Mouse (Mus musculus) adrenal gland, postnatal 36 days (tissue): Measurements from ENCODE around the gene Csnk2a1. TPM values are rescaled to one million over a fixed set of nuclear protein-coding genes. Genes with fewer than 3 reads are reported as not detected.
A peak's percentile ranks its signal among the peaks of the same experiment; 100 is the strongest.
"Not testable (repeated sequence)": the region's sequence is repeated elsewhere in the genome, so short reads cannot be mapped to it uniquely, and the experiment has no call there.

Source experiments
- DNase-seq, 2 experiments: peaks; one replicate each; pipeline ENCODE4 v3.0.0; 2021; ENCODE audit warnings: mixed read lengths in 1 of 2
- long read RNA-seq, 2 experiments: library from polyadenylated mRNA; stranded (forward); transcript quantifications; one replicate each; pipeline ENCODE4 v2.0.0; 2021; ENCODE audit warnings: borderline sequencing depth in 2 of 2
- total RNA-seq, 2 experiments: library from RNA; stranded (reverse); gene quantifications; 2 replicates each; pipeline ENCODE4 v1.2.3; 2021

The Csnk2a1 gene
- total RNA-seq: 100 to 1,000 TPM in 1 of 2 experiments, 10 to 100 TPM in 1; 97.8 to 105 TPM
- long read RNA-seq, experiment 1, full-length matches to known transcripts: 8 of 23 reads
- long read RNA-seq, experiment 1, partial matches to known transcripts: 4 of 23 reads
- long read RNA-seq, experiment 1, other reads (novel, unspliced or antisense): 11 of 23 reads
- long read RNA-seq, experiment 2, full-length matches to known transcripts: 1 of 7 reads
- long read RNA-seq, experiment 2, partial matches to known transcripts: 0 of 7 reads
- long read RNA-seq, experiment 2, other reads (novel, unspliced or antisense): 6 of 7 reads

DNA sequence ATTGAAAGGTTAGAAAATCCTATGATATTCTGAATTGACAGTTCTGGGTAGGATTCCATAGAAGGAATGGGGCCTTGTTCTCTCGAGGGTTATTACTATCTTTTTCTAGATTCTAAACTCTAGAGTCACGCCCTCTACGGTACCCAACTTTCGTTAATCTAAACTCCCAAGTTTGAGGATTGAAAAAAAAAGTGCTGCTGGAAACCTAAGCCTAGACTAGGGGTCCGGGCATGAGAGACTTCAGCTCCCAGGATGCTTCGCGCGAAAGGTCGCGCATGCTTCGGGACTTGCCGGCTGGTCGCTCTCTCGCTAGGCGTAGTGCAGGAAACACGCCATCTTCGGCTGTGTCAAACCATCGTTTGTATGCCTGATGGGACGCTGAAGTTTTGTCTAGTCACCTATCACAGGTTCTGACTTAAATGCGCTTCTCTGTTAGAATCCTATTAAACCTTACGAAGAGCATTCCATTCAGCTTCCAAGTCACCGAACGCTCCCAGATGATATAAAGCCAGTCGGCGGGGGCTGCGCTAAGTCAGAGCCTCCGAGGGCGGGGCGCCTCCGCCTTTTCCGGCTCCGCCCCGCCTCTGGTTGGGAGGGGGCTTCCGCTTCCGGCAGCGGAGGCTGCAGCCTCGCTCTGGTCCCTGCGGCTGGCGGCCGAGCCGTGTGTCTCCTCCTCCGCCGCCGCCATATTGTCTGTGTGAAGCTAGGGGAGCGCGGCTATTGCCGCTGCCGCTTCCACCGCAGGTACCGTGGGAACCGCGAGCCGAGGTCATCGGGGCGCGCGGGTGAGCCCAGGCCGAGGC lies at the start of gene Csnk2a1:
Gene Csnk2a1 (plus strand): TSS at position 592 of the 803 bp plus-strand sequence.
- peak; percentile 93 to 96 for DNase-seq

DNA sequence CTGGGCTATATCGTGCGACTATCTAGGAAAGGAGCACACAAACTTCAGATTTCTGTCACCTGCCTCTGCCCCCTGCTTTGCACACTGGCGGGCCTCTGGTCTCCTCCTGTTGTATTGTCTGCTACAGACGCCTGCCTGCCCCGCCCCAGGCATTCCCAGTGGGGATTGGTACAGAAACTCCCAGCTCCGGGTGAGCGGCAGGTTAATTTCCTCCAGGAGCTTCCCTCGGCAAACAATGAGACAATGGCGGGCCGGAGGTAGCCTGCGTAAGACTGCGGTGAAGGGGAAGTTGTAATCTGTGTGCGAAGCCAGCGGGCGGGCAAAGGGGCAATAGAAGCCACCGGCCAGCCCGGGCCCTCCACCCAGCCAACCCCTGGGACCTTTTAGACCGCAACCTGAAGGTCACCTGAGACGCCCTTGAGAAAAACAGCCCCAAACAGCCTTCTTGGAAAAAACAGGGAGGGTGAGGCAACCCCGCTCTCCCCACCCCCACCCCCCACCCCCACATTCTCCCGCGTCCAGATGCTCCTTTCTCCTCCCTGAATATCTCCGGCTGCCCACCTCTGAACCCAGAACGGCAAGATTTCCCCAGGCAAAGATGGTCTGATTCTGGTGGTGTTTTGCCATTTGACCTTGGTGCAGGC lies 49.4 kb upstream of the Csnk2a1 start:
- peak; percentile 30 to 58 for DNase-seq

DNA sequence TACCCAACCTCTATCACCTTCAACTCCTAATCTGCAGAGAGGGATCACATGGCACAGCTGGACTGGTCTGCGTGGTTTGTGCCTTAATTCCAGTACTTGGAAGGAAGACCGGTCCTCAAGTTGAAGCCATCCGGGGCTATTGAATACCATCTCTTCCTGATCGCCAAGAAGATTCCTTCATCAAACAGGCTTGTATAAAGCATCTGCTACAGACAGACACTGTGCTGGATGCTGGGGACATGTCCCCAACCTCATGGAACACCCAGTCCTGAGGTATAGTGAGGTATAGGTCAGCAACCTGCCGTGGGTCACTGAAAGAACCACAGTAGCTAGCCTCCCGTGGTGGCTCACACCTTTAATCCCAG lies 48.9 kb upstream of the Csnk2a1 start:
- DNase-seq: no peak

DNA sequence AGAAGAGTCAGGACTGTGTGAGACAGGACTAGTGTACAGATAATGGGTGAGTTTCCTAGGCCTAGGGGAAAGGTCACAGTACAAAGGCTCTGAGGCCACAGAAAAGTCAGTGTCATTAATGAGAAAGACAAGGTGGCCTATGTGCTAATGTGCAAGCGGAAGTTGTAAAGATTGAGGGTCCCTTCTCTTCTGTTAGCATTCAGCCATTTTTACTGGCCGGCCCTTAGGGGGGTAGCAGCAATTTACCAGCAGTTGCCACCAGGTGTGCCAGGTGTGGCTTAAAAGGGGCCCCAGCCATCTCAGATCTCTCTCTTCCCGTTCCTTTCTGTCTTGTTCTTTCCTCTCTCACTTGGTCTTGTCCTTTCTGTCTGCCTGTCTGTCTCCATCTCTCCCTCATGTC lies 48.3 kb upstream of the Csnk2a1 start:
- no peak for DNase-seq

DNA sequence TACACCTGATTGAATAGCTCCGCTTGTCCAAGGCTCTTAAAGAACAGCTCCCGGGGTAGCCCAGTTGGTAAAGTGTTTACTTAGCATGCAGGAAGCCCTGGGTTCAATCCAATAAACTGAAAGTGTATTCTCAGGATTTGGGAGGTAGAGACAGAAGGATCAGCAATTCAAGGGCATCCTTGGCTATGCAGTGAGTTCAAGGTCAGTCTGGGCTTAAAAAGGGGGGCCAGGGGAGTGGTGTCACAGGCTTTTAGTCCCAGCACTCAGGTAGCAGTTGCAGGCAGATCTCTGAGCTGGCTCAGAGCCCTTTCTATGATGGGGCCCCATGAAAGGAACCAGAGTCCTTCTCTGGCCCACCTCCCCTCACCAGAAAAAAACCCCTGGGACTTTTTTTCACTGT lies 47.3 kb upstream of the Csnk2a1 start:
- no peak for DNase-seq

DNA sequence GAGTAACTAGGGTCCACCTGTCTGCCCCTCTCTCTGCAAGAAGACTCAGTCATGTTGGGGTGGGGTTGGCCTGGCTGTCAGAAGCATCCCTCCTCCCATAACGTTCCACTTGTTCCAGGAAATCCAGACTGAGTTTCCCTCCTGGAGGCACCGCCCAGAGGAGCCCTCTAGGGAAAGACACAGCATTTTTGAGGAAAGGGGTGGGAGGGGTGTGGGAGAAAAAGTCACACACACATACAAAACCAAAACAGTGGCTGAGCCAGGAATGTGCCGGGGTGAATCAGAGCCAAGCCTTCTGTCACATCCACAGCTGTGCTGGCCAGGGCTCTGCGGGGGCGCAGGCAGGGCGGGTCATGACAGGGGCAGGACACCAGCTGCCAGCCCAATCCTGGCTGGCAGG lies 46.3 kb upstream of the Csnk2a1 start:
- DNase-seq: peak; percentile 63 to 73

DNA sequence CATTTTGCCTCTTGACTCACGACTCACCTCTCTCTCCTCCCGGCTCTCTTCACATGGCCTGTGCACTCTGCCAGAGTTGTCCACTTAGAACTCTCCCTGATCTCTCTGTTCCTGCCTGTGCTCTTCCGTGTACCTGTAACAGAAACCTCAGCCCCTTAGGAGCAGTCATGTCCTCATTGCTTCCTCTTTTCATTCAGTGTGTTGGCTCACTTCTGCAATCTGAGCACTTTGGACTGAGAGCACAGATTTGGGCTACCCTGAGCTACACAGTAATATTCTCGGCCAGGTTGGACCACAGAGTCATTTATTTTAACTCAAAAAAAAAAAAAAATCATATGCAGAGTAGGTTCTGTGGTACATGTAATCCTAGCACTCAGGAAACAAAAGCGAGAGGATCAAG lies 39.5 kb upstream of the Csnk2a1 start:
- DNase-seq: no peak

DNA sequence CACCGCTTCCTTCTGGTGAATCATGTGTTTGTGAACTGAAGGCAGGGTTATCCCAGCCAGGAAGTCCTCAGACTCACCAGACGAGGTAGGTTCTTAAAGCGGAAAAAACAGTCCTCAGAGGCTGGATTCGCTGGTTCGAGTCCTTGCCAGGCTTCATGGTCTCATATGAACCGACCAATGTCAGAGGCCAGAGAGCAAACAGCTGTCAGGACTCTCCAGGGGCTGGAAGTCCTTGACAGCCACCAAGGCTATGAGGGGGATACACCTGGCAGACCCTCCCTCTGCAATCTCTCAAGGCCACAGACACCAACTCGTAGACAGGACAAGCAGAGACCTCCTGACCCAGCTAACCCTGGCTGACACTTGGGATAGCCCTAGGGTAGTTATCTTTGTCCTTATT lies 37.4 kb upstream of the Csnk2a1 start:
- DNase-seq: no peak

DNA sequence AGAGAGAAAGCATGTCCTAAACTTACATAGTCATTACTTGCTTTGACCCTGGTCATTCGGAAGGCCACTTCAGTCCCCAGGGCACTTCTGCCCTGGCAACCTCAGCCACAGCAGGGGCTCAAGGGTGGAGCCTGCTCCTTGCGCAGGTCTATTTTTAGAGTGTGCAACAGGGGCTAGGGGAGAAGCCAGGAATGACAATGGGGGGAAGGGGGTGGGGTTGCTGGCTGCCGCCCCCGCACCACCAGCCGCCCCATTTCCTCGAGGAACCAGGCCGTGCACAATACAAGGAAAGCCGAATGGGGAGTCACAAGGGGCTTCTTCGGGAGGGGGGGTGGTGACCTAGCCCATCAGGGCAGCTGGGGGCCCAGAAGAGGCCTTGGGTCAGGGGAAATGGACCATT lies 37.0 kb upstream of the Csnk2a1 start:
- DNase-seq: peak in 1 of 2 experiments; percentile 5

DNA sequence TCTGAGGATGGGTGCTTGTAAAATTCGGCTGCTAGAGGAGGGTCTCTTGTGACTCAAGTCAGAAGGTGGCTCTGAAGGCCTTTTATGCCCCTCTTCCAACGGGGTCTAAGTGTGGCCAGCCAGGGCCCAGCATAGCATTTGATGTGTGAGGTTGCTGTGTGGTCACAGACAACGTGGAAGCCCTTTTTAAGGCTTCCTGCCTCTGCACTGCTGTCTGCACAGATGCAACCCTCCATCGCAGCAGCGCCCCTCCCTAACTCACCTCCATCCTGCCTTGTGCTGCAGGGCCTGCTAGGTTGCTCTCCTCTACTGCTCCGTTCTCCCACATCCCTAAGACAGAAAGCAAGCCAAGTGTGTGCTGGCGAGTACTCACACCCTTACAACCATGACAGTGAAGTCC lies 36.5 kb upstream of the Csnk2a1 start:
- DNase-seq: no peak

DNA sequence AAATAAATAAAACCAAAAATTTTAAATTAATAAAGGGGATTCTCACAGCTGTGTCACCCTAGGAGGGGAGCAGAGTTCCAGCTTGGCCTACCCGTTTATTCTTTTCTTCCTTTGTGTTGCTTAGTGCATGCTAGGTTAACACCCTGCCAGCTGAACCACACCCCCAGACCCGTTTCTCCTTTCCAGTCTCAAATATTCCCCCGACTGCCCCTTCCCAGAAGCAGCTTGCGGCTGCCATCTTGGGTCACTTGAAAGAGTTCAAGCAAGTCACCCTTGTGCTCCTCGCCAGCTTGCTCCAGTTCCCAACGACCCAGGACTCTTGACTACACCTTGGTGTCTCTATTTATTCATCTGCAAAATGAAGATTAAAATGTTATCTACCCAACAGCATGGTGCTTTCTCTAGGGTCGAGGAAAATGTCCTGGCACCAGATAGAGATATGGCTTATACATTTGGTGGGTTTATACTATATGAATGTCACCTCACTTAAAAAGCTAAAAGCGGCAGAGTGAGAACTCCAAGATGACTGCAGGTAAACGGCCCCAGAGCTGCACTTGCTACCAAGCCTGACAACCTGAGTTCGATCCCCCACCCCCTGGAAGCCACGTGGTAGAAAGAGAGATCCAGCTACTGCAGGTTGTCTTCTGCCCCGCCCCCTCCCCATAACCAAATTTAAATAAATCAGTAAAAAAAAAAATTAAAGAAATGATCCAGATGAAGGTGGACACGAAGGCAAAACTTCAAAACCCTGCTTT lies 33.9 kb upstream of the Csnk2a1 start:
- DNase-seq: no peak

DNA sequence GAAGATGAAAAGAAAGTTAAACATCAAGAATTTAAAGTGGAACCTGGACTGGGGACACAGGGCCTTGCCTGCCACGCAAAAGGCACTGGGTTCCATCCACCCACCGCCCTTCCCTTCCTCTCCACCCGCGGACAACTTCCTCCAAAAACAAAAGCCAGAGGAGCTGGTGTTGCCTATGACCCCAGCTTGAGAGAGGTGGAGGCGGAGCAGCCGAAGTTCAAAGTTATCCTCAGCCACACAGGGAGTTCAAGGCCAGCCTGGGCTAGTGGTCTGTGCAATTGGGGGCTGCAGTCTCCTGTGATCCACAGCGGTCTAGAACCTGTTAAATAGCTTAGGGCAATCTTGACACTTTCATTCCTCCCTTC lies 33.3 kb upstream of the Csnk2a1 start:
- DNase-seq: no peak

DNA sequence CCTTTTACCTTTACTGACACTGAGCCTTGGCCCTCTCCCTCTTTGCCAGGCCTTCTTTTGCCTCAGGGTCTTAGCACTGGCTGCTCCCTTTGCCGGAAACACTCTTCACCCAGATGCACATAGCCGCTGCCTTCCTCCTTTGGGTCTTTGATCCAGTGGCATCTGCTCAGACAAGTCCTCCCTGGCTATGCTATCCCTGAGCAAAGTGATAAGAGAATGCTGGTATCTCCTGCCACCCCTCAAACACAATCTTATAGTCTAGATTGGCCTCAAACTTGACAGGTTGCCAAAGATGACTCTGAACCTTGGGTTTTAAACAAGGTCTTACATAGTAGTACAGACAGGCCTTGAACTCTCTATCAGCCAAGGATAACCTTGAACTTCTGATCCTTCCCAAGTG lies 32.1 kb upstream of the Csnk2a1 start:
- DNase-seq: no peak

DNA sequence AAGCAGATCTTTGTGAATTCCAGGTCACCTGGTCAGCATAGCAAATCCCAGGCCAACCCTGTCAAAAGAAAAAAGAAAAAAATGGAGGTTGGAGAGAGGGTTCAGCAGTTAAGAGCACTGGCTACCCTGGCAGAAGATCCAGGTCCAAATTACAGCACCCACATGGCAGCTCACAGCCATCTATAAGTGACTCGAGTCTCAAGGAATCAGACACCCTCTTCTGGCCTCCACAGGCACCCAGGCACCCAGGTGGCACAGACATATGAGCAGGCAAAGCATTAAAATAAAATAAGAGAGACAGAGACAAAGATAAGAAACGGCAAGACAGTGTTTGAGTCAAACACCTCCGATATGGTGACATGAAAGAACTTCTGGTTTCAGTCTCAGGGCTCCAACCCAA lies 29.7 kb upstream of the Csnk2a1 start:
- DNase-seq: no peak

DNA sequence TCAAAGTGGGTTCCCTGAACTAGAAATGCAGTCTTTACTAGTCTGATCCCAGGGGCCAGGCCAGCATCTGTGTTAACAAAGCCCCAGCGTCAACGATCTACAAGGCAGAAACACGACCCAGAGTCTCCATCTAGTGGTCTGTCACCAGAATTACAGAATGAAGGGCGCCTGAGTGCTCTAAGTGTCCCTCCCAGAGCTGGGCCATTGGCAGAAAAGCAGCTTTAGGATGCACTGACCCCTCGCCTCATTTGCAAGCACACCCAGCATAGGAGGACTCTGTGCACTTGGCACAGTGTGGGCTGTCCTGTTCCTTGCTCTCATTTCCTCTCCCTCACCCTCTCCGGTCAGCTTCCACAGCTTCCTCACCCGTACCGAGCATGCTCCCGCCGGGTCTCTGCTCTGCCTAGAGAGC lies 29.3 kb upstream of the Csnk2a1 start:
- DNase-seq: peak; percentile 55 to 59

DNA sequence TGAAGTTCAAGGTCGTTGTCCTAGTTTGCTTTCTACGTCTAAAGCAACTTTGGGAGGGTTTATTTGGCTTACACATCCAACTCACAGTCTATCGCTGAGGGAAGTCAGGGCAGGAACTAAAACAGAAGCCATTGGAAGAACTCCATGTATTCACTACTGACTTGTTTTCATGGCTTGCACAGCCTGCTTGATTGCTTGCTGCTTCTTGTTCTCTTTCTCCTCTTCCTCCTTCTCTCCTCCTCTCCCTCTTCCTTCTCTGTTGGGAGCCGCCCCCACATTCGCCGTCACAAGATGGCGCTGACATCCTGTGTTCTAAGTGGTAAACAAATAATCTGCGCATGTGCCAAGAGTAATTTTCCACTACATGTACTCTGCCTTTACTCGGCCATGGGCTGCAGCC lies 20.5 kb upstream of the Csnk2a1 start:
- not testable (repeated sequence) for DNase-seq

DNA sequence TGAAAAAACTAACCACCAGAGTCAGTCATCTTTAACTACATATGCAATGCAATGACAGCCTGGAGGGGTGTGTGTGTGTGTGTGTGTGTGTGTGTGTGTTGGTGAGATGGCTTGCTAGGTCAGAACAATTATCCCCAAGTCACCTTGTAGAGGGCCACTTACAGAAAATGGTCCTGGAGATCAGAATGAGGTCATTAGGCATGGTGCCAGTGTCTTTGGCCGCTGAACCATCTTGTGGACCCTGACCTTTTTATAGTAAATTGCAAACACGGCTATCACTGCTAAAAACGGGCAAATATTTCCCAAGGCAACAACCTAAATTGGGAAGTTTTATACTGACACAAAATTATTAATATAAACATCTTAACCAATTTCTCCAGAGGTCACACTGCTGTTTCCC lies 14.8 kb upstream of the Csnk2a1 start:
- DNase-seq: peak; percentile 60 to 65

DNA sequence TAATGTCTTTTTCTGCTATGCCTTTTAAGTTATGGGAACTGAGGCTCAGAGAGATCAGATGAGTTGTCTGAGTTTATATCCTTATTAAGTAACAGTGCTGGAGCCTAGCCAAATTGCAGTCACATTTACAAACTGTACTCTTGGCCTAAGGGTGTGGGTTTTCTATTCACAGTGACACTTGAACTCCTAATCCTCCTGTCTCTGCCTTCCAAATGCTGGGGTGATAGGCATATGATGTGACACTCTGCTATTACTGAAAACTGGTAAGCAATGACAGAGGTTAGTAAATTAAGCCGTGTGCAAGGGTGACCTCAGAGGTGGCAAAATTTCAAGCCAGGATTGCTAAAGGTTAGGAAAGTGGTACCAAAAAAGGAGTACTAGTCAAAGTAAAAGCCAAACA lies 9.7 kb upstream of the Csnk2a1 start:
- peak; percentile 11 to 35 for DNase-seq

DNA sequence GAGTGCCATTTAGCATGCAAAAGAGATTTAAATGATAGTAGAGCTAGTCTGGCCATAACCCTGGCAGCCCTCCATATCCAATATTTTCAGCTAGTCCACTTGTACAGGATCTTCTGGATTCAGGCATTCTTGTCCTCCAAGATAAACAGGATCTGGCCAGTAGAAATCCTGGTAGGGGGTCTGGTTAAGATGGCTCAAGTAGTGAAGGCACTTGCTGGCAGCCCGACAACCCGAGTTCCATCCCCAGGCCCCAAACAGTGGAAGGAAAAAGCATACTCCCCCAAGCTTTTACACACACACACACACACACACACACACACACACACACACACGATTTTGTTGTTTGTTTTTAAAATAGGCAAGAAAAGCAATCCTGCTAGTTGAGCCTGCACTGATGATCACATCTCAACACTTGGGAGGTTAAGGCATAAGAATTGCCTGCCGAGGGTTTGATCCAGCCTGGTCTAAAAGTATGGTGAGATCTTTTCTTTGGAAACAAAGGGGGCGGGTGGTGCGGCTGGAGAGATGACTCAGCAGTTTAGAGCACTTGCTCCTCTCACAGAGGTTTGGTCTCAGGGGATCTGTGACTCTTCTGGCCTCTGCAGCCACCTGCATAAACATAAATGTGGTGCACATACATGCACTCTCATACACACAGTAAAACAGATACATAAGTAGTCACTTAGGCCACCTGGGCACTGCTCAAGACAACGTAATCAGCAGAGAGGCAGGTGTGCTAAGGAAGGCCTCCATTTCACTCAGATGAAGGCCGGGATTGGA lies 2.9 kb upstream of the Csnk2a1 start:
- no peak for DNase-seq

DNA sequence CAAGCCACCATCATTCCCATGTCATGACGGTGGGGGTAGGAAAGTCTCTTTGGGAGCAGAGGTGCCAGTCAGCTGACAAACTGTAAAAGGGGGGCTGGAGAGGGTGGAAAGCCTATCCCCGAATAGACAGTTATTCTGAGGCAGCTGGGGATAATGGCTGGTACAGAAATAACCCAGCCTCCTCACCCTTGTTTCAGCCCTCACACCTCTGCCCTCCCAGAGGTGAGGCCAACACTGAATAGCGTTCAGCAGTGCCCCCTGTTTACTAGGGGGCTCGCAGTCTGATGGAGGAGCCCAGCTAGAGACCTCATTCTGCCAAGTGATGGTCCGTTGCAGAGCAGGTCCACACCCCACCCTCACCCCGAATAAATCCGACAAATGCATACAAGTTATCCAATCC lies 1.1 kb upstream of the Csnk2a1 start:
- no peak for DNase-seq

DNA sequence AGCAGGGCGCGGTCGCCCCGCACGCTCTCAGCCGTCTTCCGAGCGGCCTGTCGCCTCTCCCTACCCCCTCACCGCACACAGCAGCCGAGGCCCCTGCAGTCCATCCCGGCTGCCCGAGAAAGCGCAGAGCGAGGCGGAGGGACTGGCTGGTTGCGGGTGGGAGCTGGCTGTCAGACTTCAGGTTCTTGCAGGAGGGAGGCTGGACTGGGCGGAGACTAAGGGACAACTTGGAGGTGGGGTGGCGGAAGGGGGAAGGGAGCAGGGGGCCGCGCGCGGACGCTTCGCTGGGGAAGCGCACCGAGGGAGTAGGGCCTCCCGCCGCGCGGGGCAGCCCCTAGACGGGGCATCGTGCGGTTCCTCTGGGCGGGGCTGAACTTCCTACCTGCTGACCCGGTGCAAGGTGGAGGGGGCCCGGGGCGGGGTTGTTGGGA lies 427 bp downstream of the Csnk2a1 start:
- DNase-seq: peak; percentile 77 to 84

DNA sequence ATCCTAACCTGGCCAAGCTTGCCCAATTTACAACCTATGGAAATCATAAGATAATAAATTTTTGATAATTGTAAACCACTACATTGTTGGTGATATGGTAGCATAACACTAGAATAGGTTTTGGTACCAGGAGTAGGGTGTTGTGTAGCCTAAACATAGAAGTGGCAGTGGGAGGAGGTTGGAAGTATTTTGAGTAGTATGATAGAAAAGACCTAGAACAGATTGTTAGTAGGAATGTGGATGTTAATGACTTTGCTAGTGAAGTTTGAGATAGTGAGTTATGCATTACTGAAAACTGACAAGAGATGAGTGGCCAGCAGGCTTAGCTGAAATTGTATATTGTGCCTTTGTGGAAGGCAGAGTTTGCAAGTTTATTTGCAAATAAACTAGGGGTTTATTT lies 3.4 kb downstream of the Csnk2a1 start:
- no peak for DNase-seq
